Mouse (Mus musculus): ENCODE measurements around the gene Mpp6. TPM values are rescaled to one million over a fixed set of nuclear protein-coding genes. Genes with fewer than 3 reads are reported as not detected.

Mpp6 gene
- polyA plus RNA-seq (2011; ENCODE audit: insufficient read depth, insufficient read length, low replicate concordance, missing spikeins), result 14.9 and 41.7 TPM in 2 replicates

DNA sequence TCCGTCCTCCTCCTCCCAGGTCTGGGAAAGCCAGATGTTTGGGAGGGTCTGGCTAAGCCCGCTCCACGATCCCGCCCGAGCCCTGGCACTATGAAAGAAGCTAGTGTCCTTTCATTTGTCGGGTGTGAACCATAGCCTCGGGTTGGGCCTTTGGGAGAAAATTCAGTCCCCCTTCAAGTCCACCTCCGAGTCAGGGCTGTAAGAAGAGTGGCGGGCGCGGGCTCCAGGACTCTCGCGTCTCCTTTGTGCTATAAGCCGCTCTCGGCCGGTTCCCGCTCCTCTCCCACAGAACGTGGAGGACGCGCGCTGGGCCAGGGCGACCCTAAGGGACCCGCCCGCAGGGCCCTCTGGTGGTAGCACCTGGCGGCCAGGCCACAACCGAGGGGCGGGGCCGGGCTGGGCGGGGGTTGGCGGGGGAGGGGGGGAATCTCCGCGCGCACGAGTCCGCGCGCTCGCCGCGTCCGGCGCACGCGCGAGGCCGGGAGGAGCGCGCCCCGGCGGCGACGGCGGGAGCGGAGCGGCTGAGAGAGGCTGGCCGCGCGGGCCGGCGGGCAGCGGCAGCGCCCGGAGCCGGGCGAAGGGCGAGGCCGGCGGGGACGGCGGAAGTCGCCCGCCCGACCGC, at the start of gene Mpp6:
Mpp6 (plus strand) TSS at position 485 of the 622 bp plus-strand sequence.
- WGBS, result under 1% methylated on average over 73 of the region's 74 CpGs

GRCm38 (mm10) chr6:50066172-50066571, 43.9 kb upstream of the Mpp6 start:
- H3K27ac ChIP-seq (ENCODE audit: control insufficient read depth, insufficient read depth, low read depth, low read length, poor library complexity), result no peak overlapping the region
- H3K4me1 ChIP-seq (ENCODE audit: control insufficient read depth, insufficient read depth, low read length), result no peaks in the 10 kb centered on the region
- no peak overlapping the region for H3K4me3 ChIP-seq (replicated peaks; ENCODE audit: control insufficient read depth, low read depth, low read length)
- TF ChIP-seq CTCF (IDR thresholded peaks at IDR 0.05; ENCODE audit: control insufficient read depth, insufficient read depth, low read length), result no peak; the same call in 1 of the 2 replicates
- TF ChIP-seq POLR2A (IDR thresholded peaks at IDR 0.05; ENCODE audit: borderline replicate concordance, control insufficient read depth, low read depth, low read length), result no peak
- WGBS, result 78% methylated on average over 6 of the region's 6 CpGs

More for the DNA sequence above, at the start of gene Mpp6:
- TF ChIP-seq POLR2A (IDR thresholded peaks at IDR 0.05; ENCODE audit: borderline replicate concordance, control insufficient read depth, low read depth, low read length) (peak; percentile 15; the same call in 1 of the 2 replicates), CTCF (IDR thresholded peaks at IDR 0.05; ENCODE audit: control insufficient read depth, insufficient read depth, low read length) (peak; percentile 21; the same call in 1 of the 2 replicates)
- Histone ChIP-seq H3K4me1 (ENCODE audit: control insufficient read depth, insufficient read depth, low read length) (peaks cover 1% of the 10 kb centered on the region; the same call in 1 of the 2 replicates), H3K27ac (ENCODE audit: control insufficient read depth, insufficient read depth, low read depth, low read length, poor library complexity) (peak within 1 kb of the TSS; percentile 47), H3K4me3 (replicated peaks; ENCODE audit: control insufficient read depth, low read depth, low read length) (peak within 1 kb of the TSS; percentile 83)

DNA sequence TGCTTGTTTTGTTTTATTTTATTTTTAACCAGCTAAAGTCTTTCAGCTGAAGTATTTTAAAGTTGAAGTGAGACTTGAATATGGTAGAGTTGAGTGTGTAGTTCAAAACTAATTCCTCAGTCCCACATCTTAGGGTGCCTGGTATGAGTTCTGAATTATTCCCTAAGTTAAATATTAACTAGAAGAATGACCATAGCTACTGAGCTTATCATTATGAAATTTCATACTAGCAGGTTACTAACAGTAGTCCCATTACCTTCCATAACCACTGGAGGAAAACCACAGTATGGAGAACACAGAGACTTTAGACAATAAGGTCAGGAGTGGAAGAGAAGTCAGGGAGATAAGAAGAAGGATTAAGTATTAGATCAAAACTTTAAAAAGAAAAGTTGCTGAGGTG, 41.6 kb upstream of the Mpp6 start:
- H3K27ac ChIP-seq (ENCODE audit: control insufficient read depth, insufficient read depth, low read depth, low read length, poor library complexity), result no peak overlapping the region

DNA sequence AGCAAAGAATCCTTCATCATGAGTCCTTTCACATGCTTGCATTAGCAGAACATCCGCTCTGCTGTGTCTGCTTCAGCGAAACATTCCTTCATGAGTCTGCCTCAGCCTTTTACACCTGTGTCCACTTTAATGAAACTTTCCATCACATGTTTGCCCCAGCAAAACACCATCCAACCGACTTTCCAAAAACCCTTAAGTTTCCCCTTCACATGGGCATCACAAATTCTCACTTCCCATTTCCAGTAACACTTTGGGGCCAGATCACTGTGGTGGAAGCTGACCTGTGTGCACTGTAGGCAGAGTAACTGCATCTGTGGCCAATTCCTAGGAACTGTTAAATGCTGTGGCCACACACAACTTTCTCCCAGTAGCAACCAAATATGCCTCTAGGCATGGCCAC, 34.8 kb upstream of the Mpp6 start:
- no peaks in the 10 kb centered on the region for H3K4me1 ChIP-seq (ENCODE audit: control insufficient read depth, insufficient read depth, low read length)
- no peak overlapping the region for H3K4me3 ChIP-seq (replicated peaks; ENCODE audit: control insufficient read depth, low read depth, low read length)
- TF ChIP-seq CTCF (IDR thresholded peaks at IDR 0.05; ENCODE audit: control insufficient read depth, insufficient read depth, low read length) (no peak), POLR2A (IDR thresholded peaks at IDR 0.05; ENCODE audit: borderline replicate concordance, control insufficient read depth, low read depth, low read length) (no peak)
- H3K27ac ChIP-seq (ENCODE audit: control insufficient read depth, insufficient read depth, low read depth, low read length, poor library complexity), result no peak overlapping the region
- WGBS, result 60% methylated on average over 3 of the region's 3 CpGs

More for the DNA sequence above, 41.6 kb upstream of the Mpp6 start:
- Histone ChIP-seq H3K4me3 (replicated peaks; ENCODE audit: control insufficient read depth, low read depth, low read length) (no peak overlapping the region), H3K4me1 (ENCODE audit: control insufficient read depth, insufficient read depth, low read length) (no peaks in the 10 kb centered on the region)
- TF ChIP-seq POLR2A (IDR thresholded peaks at IDR 0.05; ENCODE audit: borderline replicate concordance, control insufficient read depth, low read depth, low read length) (no peak), CTCF (IDR thresholded peaks at IDR 0.05; ENCODE audit: control insufficient read depth, insufficient read depth, low read length) (no peak)

DNA sequence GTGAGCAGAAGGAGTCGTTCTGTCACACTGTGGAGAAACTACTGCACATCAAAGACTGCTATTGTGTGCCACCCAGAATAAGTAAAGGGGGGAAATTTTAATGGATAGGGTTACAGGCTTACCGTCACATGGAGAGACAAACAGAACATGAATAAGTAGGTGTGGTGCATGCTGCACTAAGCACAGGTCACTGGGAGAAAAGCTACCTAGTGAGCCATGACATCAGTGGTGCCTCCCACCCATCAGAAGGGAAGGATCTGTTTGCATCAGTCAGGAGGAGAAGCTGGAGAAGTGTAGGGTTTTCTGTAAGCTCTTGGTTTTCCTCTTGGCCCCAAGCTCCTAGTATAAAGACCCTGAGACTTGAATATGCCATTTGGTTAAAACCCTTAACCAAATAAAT, 33.6 kb upstream of the Mpp6 start:
- Histone ChIP-seq H3K4me3 (replicated peaks; ENCODE audit: control insufficient read depth, low read depth, low read length) (no peak overlapping the region), H3K27ac (ENCODE audit: control insufficient read depth, insufficient read depth, low read depth, low read length, poor library complexity) (no peak overlapping the region), H3K4me1 (ENCODE audit: control insufficient read depth, insufficient read depth, low read length) (no peaks in the 10 kb centered on the region)
- 78% methylated on average over 2 of the region's 2 CpGs for WGBS
- no peak for TF ChIP-seq CTCF (IDR thresholded peaks at IDR 0.05; ENCODE audit: control insufficient read depth, insufficient read depth, low read length)
- TF ChIP-seq POLR2A (IDR thresholded peaks at IDR 0.05; ENCODE audit: borderline replicate concordance, control insufficient read depth, low read depth, low read length), result no peak

DNA sequence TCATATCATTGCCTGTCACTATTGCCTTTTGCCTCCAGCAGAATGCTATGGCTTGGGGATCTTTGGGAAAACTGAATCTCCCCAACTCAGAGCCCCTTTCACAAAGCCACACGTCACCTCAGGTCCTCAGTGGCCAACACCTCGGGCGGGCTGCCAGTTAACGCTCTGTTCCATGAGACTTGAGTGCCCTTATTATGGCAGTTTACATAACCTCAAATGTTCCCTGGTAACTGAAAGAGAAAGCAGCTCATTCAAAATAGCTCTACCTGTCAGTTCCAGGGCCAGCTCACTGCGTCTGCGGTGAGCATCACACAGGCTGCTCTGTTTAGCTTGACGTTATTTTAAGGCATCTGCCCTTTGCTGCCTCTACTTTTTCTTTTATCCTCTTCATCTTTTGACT, 29.6 kb upstream of the Mpp6 start:
- 64% methylated on average over 7 of the region's 7 CpGs for WGBS
- Histone ChIP-seq H3K4me3 (replicated peaks; ENCODE audit: control insufficient read depth, low read depth, low read length) (no peak overlapping the region), H3K27ac (ENCODE audit: control insufficient read depth, insufficient read depth, low read depth, low read length, poor library complexity) (no peak overlapping the region), H3K4me1 (ENCODE audit: control insufficient read depth, insufficient read depth, low read length) (no peaks in the 10 kb centered on the region)
- no peak for TF ChIP-seq CTCF (IDR thresholded peaks at IDR 0.05; ENCODE audit: control insufficient read depth, insufficient read depth, low read length)
- no peak for TF ChIP-seq POLR2A (IDR thresholded peaks at IDR 0.05; ENCODE audit: borderline replicate concordance, control insufficient read depth, low read depth, low read length)

DNA sequence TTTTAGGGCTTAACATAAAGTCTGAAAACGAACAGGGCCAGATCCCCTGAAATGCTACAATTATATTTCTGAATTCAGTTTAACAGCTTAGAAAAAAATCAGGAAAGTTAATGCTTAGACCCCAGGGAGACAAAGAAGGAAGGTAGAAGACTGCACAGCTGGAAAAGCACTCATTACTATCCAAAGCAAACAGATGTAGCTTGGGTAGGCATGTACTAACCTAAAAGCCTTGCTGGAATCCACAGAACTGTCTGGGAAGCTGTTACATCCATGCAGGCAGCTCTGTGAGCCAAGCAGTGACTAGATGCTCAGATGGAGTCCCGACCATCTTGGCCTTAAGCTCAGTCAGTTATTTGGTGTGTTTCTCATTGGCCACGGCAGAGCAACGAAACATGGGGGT, 24.8 kb upstream of the Mpp6 start:
- WGBS, result 73% methylated on average over 4 of the region's 4 CpGs
- no peaks in the 10 kb centered on the region for H3K4me1 ChIP-seq (ENCODE audit: control insufficient read depth, insufficient read depth, low read length)
- no peak for TF ChIP-seq POLR2A (IDR thresholded peaks at IDR 0.05; ENCODE audit: borderline replicate concordance, control insufficient read depth, low read depth, low read length)
- no peak for TF ChIP-seq CTCF (IDR thresholded peaks at IDR 0.05; ENCODE audit: control insufficient read depth, insufficient read depth, low read length)

DNA sequence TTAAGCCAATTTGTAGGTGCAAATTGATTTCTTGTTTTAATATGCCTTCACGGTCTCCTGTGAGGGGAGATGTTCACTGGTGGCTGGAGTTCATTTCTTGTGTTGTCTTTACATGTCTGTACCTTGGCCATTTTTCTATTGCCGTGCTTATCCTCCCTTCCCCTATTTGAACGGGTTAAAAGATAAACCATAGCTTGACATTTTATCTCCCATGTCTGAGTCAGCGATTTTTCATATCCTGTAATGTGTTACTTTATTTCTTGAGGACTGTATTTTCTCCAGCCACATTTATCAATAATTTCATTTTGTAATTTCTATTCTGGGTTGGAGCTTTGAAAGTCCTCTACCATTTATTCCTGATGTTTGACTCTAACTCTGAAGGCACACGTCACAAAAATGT, 20.7 kb upstream of the Mpp6 start:
- 58% methylated on average over 5 of the region's 5 CpGs for WGBS
- no peak for TF ChIP-seq POLR2A (IDR thresholded peaks at IDR 0.05; ENCODE audit: borderline replicate concordance, control insufficient read depth, low read depth, low read length)
- TF ChIP-seq CTCF (IDR thresholded peaks at IDR 0.05; ENCODE audit: control insufficient read depth, insufficient read depth, low read length), result no peak
- Histone ChIP-seq H3K4me3 (replicated peaks; ENCODE audit: control insufficient read depth, low read depth, low read length) (no peak overlapping the region), H3K27ac (ENCODE audit: control insufficient read depth, insufficient read depth, low read depth, low read length, poor library complexity) (no peak overlapping the region), H3K4me1 (ENCODE audit: control insufficient read depth, insufficient read depth, low read length) (no peaks in the 10 kb centered on the region)

More for the DNA sequence above, 24.8 kb upstream of the Mpp6 start:
- no peak overlapping the region for H3K4me3 ChIP-seq (replicated peaks; ENCODE audit: control insufficient read depth, low read depth, low read length)
- no peak overlapping the region for H3K27ac ChIP-seq (ENCODE audit: control insufficient read depth, insufficient read depth, low read depth, low read length, poor library complexity)

All from bone marrow, adult 2 months (tissue).